Mouse (Mus musculus): Measurements from ENCODE around the gene Mfsd11. TPM values are rescaled to one million over a fixed set of nuclear protein-coding genes. Genes with fewer than 3 reads are reported as not detected.

Gene Mfsd11
- polyA plus RNA-seq, 1 experiment from 2014 or later: 43.7 TPM

GRCm38 (mm10) chr11:116850085-116850484 lies 2.2 kb upstream of the Mfsd11 start:
- peak overlapping the region; percentile 33 for H3K4me3 ChIP-seq (replicated peaks; ENCODE audit: low read length)
- no peak for ATAC-seq (ENCODE audit: insufficient read depth, low FRiP score)
- WGBS: 25% methylated on average over 4 of the region's 4 CpGs
- peaks cover 5% of the 10 kb centered on the region; the same call in 1 of the 2 replicates for H3K36me3 ChIP-seq (ENCODE audit: control insufficient read depth, insufficient read depth, low read length)
- peaks cover 16% of the 10 kb centered on the region for H3K4me1 ChIP-seq (ENCODE audit: control insufficient read depth, insufficient read depth, low read length)
- H3K9ac ChIP-seq (ENCODE audit: low read length): 0 out of 2 replicates have a peak overlapping the region, but pooled peaks have one; percentile 46
- H3K4me2 ChIP-seq (ENCODE audit: low read depth, low read length): peak overlapping the region; percentile 86
- H3K27ac ChIP-seq (ENCODE audit: low read length): no peak overlapping the region
- H3K9me3 ChIP-seq (replicated peaks; ENCODE audit: control insufficient read depth, low read length): no peaks in the 10 kb centered on the region
- no peaks in the 10 kb centered on the region for H3K27me3 ChIP-seq (ENCODE audit: control insufficient read depth, insufficient read depth, low read length)

- Histone ChIP-seq H3K9ac (ENCODE audit: low read length) (peak overlapping the region; percentile 98), H3K27ac (ENCODE audit: low read length) (peak overlapping the region; percentile 18; the same call in 1 of the 2 replicates), H3K4me2 (ENCODE audit: low read depth, low read length) (peak overlapping the region; percentile 86), H3K4me3 (replicated peaks; ENCODE audit: low read length) (peak overlapping the region; percentile 99), H3K36me3 (ENCODE audit: control insufficient read depth, insufficient read depth, low read length) (peaks cover 5% of the 10 kb centered on the region; the same call in 1 of the 2 replicates), H3K27me3 (ENCODE audit: control insufficient read depth, insufficient read depth, low read length) (no peaks in the 10 kb centered on the region), H3K4me1 (ENCODE audit: control insufficient read depth, insufficient read depth, low read length) (peaks cover 17% of the 10 kb centered on the region), H3K9me3 (replicated peaks; ENCODE audit: control insufficient read depth, low read length) (no peaks in the 10 kb centered on the region)
- 21% methylated on average over 6 of the region's 6 CpGs for WGBS
- no peak for ATAC-seq (ENCODE audit: insufficient read depth, low FRiP score)
These were observed 1.3 kb upstream of the Mfsd11 start for GRCm38 (mm10) chr11:116850833-116851477.

- Histone ChIP-seq H3K4me3 (replicated peaks; ENCODE audit: low read length) (peak overlapping the region; percentile 99), H3K9ac (ENCODE audit: low read length) (peak overlapping the region; percentile 98), H3K27ac (ENCODE audit: low read length) (peak overlapping the region; percentile 99), H3K4me2 (ENCODE audit: low read depth, low read length) (peak overlapping the region; percentile 86), H3K27me3 (ENCODE audit: control insufficient read depth, insufficient read depth, low read length) (no peaks in the 10 kb centered on the region), H3K9me3 (replicated peaks; ENCODE audit: control insufficient read depth, low read length) (no peaks in the 10 kb centered on the region), H3K36me3 (ENCODE audit: control insufficient read depth, insufficient read depth, low read length) (peaks cover 5% of the 10 kb centered on the region; the same call in 1 of the 2 replicates), H3K4me1 (ENCODE audit: control insufficient read depth, insufficient read depth, low read length) (peaks cover 17% of the 10 kb centered on the region)
- no peak for ATAC-seq (ENCODE audit: insufficient read depth, low FRiP score)
- under 1% methylated on average over 29 of the region's 29 CpGs for WGBS
These were observed 507 bp upstream of the Mfsd11 start for GRCm38 (mm10) chr11:116851576-116852290.

- H3K4me2 ChIP-seq (ENCODE audit: low read depth, low read length): peak within 1 kb of the TSS; percentile 86
- no peaks in the 10 kb centered on the region for H3K27me3 ChIP-seq (ENCODE audit: control insufficient read depth, insufficient read depth, low read length)
- ATAC-seq (ENCODE audit: insufficient read depth, low FRiP score): peak; percentile 91
- H3K36me3 ChIP-seq (ENCODE audit: control insufficient read depth, insufficient read depth, low read length): peaks cover 5% of the 10 kb centered on the region; the same call in 1 of the 2 replicates
- H3K9me3 ChIP-seq (replicated peaks; ENCODE audit: control insufficient read depth, low read length): no peaks in the 10 kb centered on the region
- H3K27ac ChIP-seq (ENCODE audit: low read length): peak within 1 kb of the TSS; percentile 99
- H3K4me1 ChIP-seq (ENCODE audit: control insufficient read depth, insufficient read depth, low read length): peaks cover 17% of the 10 kb centered on the region
- H3K9ac ChIP-seq (ENCODE audit: low read length): peak within 1 kb of the TSS; percentile 98
- under 1% methylated on average over 68 of the region's 74 CpGs for WGBS
- H3K4me3 ChIP-seq (replicated peaks; ENCODE audit: low read length): peak within 1 kb of the TSS; percentile 99
These were observed 761 bp downstream of the Mfsd11 start, which contains the start of gene Srsf2 for GRCm38 (mm10) chr11:116852891-116853511. TSS of gene Srsf2 (minus strand) at chr11:116853094.

GRCm38 (mm10) chr11:116853512-116853928 lies 1.3 kb downstream of the Mfsd11 start:
- no peaks in the 10 kb centered on the region for H3K9me3 ChIP-seq (replicated peaks; ENCODE audit: control insufficient read depth, low read length)
- H3K27ac ChIP-seq (ENCODE audit: low read length): peak overlapping the region; percentile 99
- H3K4me2 ChIP-seq (ENCODE audit: low read depth, low read length): peak overlapping the region; percentile 53
- ATAC-seq (ENCODE audit: insufficient read depth, low FRiP score): peak; percentile 87
- WGBS: under 1% methylated on average over 36 of the region's 36 CpGs
- peaks cover 16% of the 10 kb centered on the region for H3K4me1 ChIP-seq (ENCODE audit: control insufficient read depth, insufficient read depth, low read length)
- H3K4me3 ChIP-seq (replicated peaks; ENCODE audit: low read length): peak overlapping the region; percentile 99
- no peaks in the 10 kb centered on the region for H3K27me3 ChIP-seq (ENCODE audit: control insufficient read depth, insufficient read depth, low read length)
- H3K36me3 ChIP-seq (ENCODE audit: control insufficient read depth, insufficient read depth, low read length): peaks cover 5% of the 10 kb centered on the region; the same call in 1 of the 2 replicates
- H3K9ac ChIP-seq (ENCODE audit: low read length): peak overlapping the region; percentile 91

- Histone ChIP-seq H3K4me2 (ENCODE audit: low read depth, low read length) (peak overlapping the region; percentile 53), H3K9me3 (replicated peaks; ENCODE audit: control insufficient read depth, low read length) (no peaks in the 10 kb centered on the region), H3K4me1 (ENCODE audit: control insufficient read depth, insufficient read depth, low read length) (peaks cover 14% of the 10 kb centered on the region), H3K27ac (ENCODE audit: low read length) (peak overlapping the region; percentile 99), H3K27me3 (ENCODE audit: control insufficient read depth, insufficient read depth, low read length) (no peaks in the 10 kb centered on the region), H3K4me3 (replicated peaks; ENCODE audit: low read length) (peak overlapping the region; percentile 99), H3K9ac (ENCODE audit: low read length) (peak overlapping the region; percentile 91), H3K36me3 (ENCODE audit: control insufficient read depth, insufficient read depth, low read length) (peaks cover 3% of the 10 kb centered on the region; the same call in 1 of the 2 replicates)
- WGBS: 26% methylated on average over 10 of the region's 10 CpGs
- ATAC-seq (ENCODE audit: insufficient read depth, low FRiP score): no peak
These were observed 2.0 kb downstream of the Mfsd11 start for GRCm38 (mm10) chr11:116854279-116854678.

- whole genome bisulfite sequencing: 59% methylated on average over 12 of the region's 12 CpGs
These were observed 5.1 kb downstream of the Mfsd11 start for GRCm38 (mm10) chr11:116857183-116857850.

GRCm38 (mm10) chr11:116864444-116864843 lies 12.2 kb downstream of the Mfsd11 start:
- no peaks in the 10 kb centered on the region for H3K27me3 ChIP-seq (ENCODE audit: control insufficient read depth, insufficient read depth, low read length)
- H3K9me3 ChIP-seq (replicated peaks; ENCODE audit: control insufficient read depth, low read length): no peaks in the 10 kb centered on the region
- no peak overlapping the region for H3K27ac ChIP-seq (ENCODE audit: low read length)
- H3K4me1 ChIP-seq (ENCODE audit: control insufficient read depth, insufficient read depth, low read length): no peaks in the 10 kb centered on the region
- H3K36me3 ChIP-seq (ENCODE audit: control insufficient read depth, insufficient read depth, low read length): peaks cover 29% of the 10 kb centered on the region
- WGBS: 59% methylated on average over 10 of the region's 10 CpGs
- H3K4me2 ChIP-seq (ENCODE audit: low read depth, low read length): no peak overlapping the region
- no peak overlapping the region for H3K9ac ChIP-seq (ENCODE audit: low read length)
- no peak overlapping the region for H3K4me3 ChIP-seq (replicated peaks; ENCODE audit: low read length)
- no peak for ATAC-seq (ENCODE audit: insufficient read depth, low FRiP score)

More at GRCm38 (mm10) chr11:116857183-116857850, 5.1 kb downstream of the Mfsd11 start:
- H3K9me3 ChIP-seq (replicated peaks; ENCODE audit: control insufficient read depth, low read length): no peaks in the 10 kb centered on the region
- no peak overlapping the region for H3K4me3 ChIP-seq (replicated peaks; ENCODE audit: low read length)
- peaks cover 9% of the 10 kb centered on the region for H3K4me1 ChIP-seq (ENCODE audit: control insufficient read depth, insufficient read depth, low read length)
- no peaks in the 10 kb centered on the region for H3K27me3 ChIP-seq (ENCODE audit: control insufficient read depth, insufficient read depth, low read length)
- H3K27ac ChIP-seq (ENCODE audit: low read length): no peak overlapping the region
- ATAC-seq (ENCODE audit: insufficient read depth, low FRiP score): no peak
- H3K9ac ChIP-seq (ENCODE audit: low read length): no peak overlapping the region
- H3K36me3 ChIP-seq (ENCODE audit: control insufficient read depth, insufficient read depth, low read length): peaks cover 11% of the 10 kb centered on the region
- no peak overlapping the region for H3K4me2 ChIP-seq (ENCODE audit: low read depth, low read length)

Data from stomach, embryonic 16.5 days (tissue).